Mouse (Mus musculus) liver, embryonic 14.5 days (tissue): ENCODE results near the gene Kcnj10.

Experiments
- CTCF ChIP-seq: IDR thresholded peaks from 2 replicates; pipeline ENCODE4 v1.5.1; 2016; ENCODE audit warnings: antibody characterized with exemption, low read depth, control low read depth
- EP300 ChIP-seq: IDR thresholded peaks from 2 replicates; pipeline ENCODE4 v1.6.1; 2016; ENCODE audit warnings: antibody characterized with exemption, low read depth

- TF ChIP-seq CTCF (no peak), EP300 (no peak)
Observed at GRCm38 (mm10) chr1:172314911-172315310, 26.1 kb upstream of the Kcnj10 start.
